Mouse (Mus musculus) adrenal gland, postnatal 10 days (tissue): Measurements from ENCODE around the gene Nsmce1. TPM values are rescaled to one million over a fixed set of nuclear protein-coding genes. Genes with fewer than 3 reads are reported as not detected.

ENCODE experiments used
- DNase-seq: peaks from one replicate; pipeline ENCODE4 v3.0.0; 2021; ENCODE audit warnings: mixed read lengths
- total RNA-seq, 2 experiments: library from RNA; stranded (reverse); gene quantifications; 2 replicates each; pipeline ENCODE4 v1.2.3; 2021

Gene Nsmce1
- total RNA-seq, 2 experiments from 2014 or later: 42.2 to 46.4 TPM

GRCm38 (mm10) chr7:125491760-125492159, 364 bp upstream of the Nsmce1 start:
- DNase-seq: no peak

GRCm38 (mm10) chr7:125489636-125490035, 1.8 kb downstream of the Nsmce1 start:
- DNase-seq: no peak

DNA sequence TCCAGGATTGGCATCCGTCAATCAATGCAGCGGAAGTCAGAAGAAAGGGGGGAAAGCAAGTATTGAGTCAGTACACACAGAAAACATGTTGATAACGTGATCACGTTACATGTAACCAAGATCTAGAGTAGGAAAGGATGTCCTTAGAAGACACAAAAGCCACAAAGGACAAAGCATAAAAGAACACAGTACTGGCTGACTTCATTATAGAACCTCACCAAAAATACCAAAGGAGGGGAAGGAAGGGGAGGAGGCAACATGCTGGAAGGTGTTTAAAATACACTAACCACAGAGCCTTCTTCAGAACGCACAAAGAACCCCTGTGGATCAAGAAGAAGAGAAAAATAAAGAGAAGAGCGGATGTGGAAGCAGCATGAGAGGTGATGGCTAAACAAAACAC, 2.7 kb downstream of the Nsmce1 start:
- DNase-seq: no peak

DNA sequence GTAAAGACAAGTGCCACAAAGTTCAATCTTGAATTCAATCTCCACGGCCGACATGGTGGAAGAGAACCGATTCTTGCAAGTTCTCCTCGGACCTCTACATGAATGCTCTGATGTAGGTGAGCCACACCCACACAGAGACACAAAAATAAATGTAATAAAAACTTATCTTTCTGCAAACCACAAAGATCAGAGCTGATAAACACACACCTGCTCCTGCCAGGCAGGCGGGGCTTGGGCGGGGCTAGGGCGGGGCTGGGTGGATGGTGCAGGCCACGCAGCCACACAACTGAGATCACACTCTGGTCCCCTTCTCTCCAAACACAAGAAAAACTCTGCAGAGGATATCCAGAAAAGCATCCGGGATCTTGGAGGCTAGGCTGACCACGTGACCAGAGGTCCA, 4.3 kb downstream of the Nsmce1 start:
- no peak for DNase-seq

- DNase-seq: no peak
Observed at GRCm38 (mm10) chr7:125486121-125486630, 5.2 kb downstream of the Nsmce1 start.

GRCm38 (mm10) chr7:125484791-125485190, 6.6 kb downstream of the Nsmce1 start:
- DNase-seq: peak; percentile 34

DNA sequence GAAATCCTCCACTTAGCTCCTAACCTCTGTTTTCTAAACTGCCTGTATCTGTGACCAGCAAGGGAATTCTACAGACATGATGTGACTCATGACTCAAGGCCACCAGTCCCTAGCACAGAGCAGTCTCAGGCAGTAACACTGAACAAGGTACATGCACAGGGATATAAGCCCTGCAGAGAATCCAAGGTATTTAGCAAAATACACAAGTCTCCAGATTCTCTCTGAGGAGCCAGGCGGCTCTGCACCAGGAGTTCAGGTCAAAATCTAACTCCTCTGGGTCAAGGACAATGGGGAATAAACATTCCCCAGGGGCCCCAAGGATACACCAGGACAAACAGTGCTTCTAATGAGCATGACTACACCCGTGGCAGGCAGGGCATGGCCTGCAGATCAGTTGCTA, 8.5 kb downstream of the Nsmce1 start:
- DNase-seq: no peak

DNA sequence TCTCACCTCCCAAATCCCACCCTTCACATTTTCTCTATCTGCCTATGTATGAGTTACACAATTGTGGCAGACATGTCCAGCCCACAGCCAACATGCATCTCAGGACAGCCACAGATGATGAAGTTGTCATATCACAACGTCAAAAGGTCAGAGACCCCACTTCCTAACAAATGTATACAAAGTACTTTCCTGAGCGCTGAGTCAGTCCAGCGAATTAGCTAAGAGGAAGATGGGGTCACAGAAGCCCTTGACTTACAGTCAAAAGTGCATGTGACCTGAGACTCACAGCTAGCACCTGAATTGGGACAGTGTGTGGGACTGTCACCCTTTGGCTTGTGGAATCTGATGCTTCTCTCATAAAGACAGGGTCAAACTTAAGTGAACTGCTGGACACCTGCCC, 9.1 kb downstream of the Nsmce1 start:
- DNase-seq: no peak

- no peak for DNase-seq
Observed at GRCm38 (mm10) chr7:125480518-125480917, 10.9 kb downstream of the Nsmce1 start.

DNA sequence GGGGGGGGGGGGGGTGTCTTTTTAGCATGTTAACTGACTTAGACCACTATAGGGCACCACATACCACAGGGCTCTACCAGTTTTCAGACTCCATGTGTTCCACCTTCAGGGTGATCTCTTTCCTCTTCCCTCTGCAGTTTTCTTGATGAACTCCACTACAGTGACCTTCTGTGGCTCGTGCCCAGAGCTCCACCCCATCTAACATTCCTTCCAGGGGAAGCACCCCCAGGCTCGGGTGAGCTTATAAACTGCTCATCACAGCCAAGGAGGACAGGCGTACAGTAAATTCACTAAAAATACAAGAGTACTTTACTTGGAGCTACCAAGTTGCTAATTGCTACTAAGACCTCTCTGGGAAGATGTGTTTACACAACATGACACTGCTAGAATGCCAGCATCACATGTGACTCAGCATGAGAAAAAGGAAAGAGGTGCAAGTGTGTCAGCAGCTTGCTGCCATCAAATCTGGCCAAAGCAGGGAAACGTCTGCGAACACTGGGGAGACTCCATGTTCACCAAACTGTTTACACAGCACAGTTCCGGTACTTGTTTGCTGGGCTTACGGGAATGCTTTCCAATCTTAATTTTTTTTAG, 12.9 kb downstream of the Nsmce1 start:
- DNase-seq: peak; percentile 64

GRCm38 (mm10) chr7:125475601-125476251, 15.7 kb downstream of the Nsmce1 start:
- DNase-seq: no peak

DNA sequence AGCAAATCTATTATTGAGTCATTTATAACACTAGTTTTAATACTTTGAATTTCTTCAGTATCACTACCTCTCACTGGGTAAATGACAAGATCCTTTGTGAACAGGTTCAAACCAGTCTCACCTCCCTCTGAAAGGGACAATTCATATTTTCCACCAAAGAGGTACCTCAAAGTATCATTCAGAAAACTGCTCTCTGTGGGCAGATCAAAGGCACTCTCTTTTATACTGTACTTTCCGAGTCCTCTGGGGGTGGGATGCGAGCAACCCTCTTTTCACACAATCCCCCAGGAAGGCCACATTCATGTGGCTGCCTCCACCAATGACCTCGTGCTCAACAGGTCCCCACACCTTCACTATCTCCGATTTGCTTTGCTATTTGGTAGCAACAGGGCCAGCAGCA, 16.9 kb downstream of the Nsmce1 start:
- no peak for DNase-seq

DNA sequence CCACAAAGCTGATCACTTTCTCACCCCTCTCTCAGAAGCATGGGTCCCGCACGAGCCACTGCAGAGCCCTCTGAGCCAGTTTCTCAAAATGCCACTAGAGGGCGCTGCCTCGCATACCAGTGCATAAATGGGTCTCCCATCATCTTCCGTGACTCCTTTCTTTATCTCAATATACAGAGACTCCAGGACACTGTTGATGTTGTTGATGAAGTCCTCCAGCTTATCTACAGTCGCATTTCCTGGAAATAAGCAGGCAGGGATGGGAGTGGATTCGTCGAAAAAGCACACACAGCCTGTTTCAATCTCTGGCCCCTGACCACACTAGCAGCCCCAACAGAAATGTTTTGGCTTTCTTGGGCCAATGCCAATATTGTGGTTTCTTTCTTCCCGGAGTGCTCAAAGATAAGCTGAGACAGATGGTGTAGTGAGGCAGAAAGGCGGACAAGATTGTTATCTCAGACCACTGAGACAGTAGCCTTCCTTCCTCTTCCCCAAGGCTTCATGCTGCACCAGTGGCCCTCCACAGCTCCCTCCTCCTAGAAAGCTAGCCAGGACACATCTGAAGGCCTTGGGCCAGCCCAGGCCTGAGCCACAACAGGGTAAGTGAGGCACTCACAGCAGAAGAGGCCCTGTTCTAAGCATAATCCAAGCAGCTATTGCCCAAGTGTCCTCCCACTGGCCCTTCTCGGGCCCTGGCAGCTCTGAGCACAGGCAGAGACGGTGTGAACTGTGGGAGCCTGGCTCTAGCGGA, 19.2 kb downstream of the Nsmce1 start:
- DNase-seq: peak; percentile 86

DNA sequence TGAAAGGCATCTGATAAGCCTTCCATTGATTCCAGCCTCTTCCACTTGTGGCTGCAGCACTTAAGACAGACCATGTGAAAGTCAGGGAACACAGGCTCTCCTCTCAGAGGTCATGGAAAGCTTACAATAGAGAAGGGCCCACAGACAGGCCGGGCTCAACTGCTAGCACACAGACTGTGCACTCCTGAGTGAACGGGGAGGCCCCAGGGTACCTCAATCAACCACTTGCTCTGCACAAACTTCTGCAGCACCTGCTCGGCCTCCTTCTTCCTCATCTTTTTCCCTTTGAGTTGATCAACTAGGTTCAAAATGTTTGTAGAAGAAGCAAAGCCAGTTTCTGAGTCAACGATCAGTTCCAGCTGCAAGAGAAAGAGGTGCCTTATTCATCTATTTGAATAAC, 20.5 kb downstream of the Nsmce1 start:
- no peak for DNase-seq

DNA sequence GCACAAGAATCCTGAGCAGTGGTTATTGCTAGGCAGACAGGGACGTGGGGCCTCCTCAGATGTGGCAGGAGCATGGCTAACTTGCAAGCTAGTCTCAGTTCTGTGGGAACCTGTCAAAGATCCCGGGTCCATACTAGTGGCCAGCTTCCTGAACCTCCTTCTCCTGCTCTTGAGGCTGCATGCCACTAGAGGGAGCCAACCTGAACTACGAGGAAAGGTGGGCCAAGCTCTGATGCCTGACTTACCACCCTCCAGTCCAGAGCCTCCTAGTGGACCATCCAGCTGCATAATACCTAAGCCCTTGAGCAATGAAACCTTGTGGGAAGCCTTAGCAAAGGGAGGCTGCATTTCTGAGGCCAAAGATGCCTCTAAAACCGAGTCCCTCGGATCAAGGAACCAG, 21.5 kb downstream of the Nsmce1 start:
- peak; percentile 80 for DNase-seq

- no peak for DNase-seq
Observed at GRCm38 (mm10) chr7:125462200-125462599, 29.2 kb downstream of the Nsmce1 start.

DNA sequence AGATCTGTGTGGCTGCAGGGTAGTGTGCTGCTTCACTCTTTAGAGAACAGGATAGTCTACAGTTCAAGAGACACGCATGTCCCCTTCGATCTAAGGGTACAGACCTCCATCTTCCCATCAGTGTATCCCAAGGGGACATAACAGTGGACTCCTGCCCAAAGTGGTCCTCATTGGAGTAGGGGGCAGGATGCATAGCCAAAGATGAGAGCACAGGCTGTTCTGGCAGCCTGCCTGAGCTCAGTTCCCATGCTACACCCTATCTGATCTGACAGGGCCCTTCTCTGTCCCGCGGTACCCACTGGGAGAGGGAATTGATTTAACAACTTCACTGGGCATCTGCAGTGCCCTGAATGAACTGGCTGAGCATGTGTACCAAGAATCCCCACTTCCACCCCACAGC, 37.7 kb downstream of the Nsmce1 start:
- DNase-seq: no peak

GRCm38 (mm10) chr7:125451078-125451477, 40.3 kb downstream of the Nsmce1 start:
- DNase-seq: no peak

- DNase-seq: no peak
Observed at GRCm38 (mm10) chr7:125450678-125451077, 40.7 kb downstream of the Nsmce1 start.

DNA sequence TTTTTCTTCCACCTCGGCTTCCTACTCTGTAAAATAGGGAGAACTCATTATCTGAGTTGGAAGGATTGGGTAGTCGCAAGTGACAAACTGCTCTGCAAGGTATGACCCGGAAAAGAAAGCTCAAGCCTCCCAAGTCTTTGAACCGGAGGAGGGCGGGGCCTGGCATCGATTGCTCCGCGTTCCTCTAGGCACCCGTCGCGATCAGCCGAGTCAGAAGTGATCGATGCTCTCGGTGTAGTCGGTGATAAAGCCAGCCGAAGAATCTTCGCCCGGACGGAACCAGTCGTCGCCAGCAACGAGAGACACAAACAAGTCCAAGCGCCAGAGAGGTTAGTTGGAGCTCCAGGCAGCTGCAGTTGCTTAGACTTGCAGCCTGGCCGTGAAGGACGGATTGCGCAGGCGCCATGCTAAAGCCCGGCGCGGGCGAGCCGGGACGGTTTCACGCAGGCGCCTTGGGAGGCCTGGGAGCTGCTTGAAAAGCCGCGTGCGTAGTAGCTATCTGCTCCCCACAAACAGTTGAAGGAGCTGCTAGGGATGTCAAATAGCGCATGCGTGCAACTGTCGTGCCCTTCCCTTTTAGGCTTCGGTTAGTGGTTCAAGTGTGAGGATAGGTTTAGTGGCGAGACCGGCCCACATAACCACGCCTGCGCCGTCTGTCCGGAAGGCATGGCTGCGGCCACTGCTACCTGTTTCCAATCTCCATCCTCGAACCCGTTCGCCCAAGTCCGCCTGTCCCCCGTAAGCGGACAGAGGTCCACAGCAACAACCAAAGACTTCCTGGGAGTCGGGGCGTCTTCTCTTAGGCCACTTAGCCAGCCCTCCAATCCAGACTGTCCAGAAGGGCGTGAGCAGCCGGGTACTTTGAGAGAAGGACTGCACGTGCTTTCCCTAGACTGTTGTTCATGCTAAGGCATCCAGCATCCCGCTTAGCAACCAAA, 46.7 kb downstream of the Nsmce1 start, which contains the start of gene Kdm8:
Gene Kdm8 (plus strand): TSS at position 213 of the 938 bp plus-strand sequence.
- peak; percentile 94 for DNase-seq

- peak; percentile 18 for DNase-seq
Observed at GRCm38 (mm10) chr7:125444076-125444463, 47.3 kb downstream of the Nsmce1 start.

GRCm38 (mm10) chr7:125442323-125442722, 49.1 kb downstream of the Nsmce1 start:
- no peak for DNase-seq
